Mouse (Mus musculus) liver, adult 2 months (tissue): Measurements from ENCODE around the gene Zc3h12d.

Source experiments
- CTCF ChIP-seq: fragments of 200-500 bp; IDR thresholded peaks from 2 replicates; pipeline ENCODE4 v1.5.1; 2011; ENCODE audit warnings: low read depth, low read length, control low read depth
- POLR2A ChIP-seq: fragments of 200-500 bp; IDR thresholded peaks from 2 replicates; pipeline ENCODE4 v1.6.1; 2011; ENCODE audit warnings: low read length, control low read depth; ENCODE audit not compliant: insufficient read depth; ENCODE audit errors: extremely low read depth

DNA sequence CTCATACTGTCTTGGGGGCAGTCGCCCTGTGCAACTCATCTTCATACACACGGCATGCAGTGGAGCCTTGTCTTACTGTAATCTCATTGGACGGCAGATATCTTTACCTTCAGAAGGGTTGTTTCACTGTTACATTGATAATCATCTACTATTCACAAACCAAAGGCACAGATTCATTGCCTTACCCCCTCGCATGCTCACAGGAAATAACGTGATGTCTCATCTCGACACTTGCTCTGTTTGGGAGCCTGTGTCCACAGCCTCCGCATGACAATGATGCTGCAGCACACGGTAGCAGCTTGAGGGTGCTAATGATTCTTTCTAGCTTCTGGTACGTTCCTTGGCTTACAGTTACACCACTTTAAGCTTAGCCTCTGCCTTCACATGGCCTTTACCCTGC is 6.2 kb upstream of the Zc3h12d start:
- TF ChIP-seq CTCF (no peak), POLR2A (no peak)
